Mouse (Mus musculus) ES-E14 (cell line): ENCODE data around the gene Cth.

Source experiments
- CHD2 ChIP-seq: IDR thresholded peaks from 2 replicates; pipeline ENCODE4 v1.6.1; 2014; ENCODE audit warnings: mild to moderate bottlenecking, low read depth, low read length, inconsistent platforms
- HCFC1 ChIP-seq: IDR thresholded peaks from 2 replicates; pipeline ENCODE4 v1.6.1; 2012; ENCODE audit warnings: low read length, inconsistent platforms, borderline replicate concordance; ENCODE audit not compliant: insufficient read depth
- MAFK ChIP-seq: IDR thresholded peaks from 2 replicates; pipeline ENCODE4 v1.6.1; 2014; ENCODE audit warnings: mild to moderate bottlenecking, low read depth, low read length, inconsistent platforms; ENCODE audit not compliant: insufficient read depth
- ZC3H11A ChIP-seq: IDR thresholded peaks from 2 replicates; pipeline ENCODE4 v1.6.1; 2012; ENCODE audit warnings: low read depth, mild to moderate bottlenecking, inconsistent platforms, low read length, borderline replicate concordance
- ZNF384 ChIP-seq: IDR thresholded peaks from 2 replicates; pipeline ENCODE4 v1.6.1; 2012; ENCODE audit warnings: low read depth, low read length, inconsistent platforms

DNA sequence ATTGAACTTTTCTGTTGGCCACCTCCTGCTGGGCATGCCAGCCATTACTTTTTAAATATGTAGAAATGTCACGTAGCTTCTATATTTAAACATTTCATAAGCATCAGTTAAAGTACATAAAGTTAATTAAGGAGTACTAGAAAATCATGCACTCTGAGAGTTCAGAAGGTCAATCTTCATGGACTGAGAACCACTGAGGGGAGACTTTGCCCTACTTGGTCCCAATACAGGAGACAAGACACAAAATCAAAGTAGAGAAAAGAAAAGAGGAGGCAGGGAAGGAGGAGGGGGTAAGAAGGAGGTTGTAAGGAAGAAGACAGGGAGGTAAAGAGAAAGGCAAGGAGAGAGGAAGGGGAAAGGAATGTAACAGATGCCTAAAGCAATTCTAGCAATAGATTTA, 24.9 kb downstream of the Cth start:
- TF ChIP-seq ZNF384 (no peak), HCFC1 (no peak), ZC3H11A (no peak), MAFK (no peak), CHD2 (no peak)
